Mouse (Mus musculus): Measurements from ENCODE around the gene Rab42.
"Not testable (repeated sequence)": the region's sequence is repeated elsewhere in the genome, so short reads cannot be mapped to it uniquely, and the experiment has no call there.

Rab42 gene

GRCm38 (mm10) chr4:132311209-132311608, 8.0 kb upstream of the Rab42 start:
- no peak for DNase-seq

- DNase-seq = peak in 1 of 2 experiments; percentile 56
These were observed 6.8 kb upstream of the Rab42 start for GRCm38 (mm10) chr4:132309849-132310472.

GRCm38 (mm10) chr4:132309140-132309848, 6.1 kb upstream of the Rab42 start:
- DNase-seq = no peak

DNA sequence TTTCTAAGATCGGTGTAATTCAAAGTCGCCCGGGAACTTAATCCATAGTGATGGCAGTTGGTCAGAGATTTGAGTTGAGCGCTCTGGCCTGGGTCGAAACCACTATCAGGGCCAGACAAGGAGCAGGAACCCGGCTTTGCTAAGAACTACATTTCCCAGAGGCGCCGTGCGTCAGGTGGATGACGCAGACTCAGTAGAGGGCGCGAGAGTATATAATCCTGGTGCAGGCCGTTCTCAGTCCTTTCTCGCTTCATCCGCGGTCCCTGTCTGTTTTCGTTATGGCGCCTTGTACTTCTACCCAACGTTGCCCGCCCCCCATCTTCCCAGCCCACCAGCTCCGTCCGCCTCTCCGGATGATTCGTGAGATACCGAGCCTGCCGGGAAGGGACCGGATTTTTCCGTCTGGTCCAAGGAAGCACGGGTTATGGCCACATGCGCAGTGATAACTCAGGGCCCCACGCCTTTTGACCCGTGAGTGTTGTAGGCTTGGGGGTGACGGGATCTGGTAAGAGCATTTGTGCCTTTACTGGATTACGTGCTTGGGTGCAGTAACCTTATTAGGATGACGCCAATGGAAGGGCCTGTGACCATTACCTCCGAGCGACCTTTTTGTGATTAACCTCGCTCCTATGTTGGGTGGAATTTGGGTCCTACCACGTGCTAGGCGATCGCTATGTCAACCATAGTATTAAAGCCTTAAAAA, 5.4 kb upstream of the Rab42 start:
- DNase-seq = peak; percentile 90 to 92

DNA sequence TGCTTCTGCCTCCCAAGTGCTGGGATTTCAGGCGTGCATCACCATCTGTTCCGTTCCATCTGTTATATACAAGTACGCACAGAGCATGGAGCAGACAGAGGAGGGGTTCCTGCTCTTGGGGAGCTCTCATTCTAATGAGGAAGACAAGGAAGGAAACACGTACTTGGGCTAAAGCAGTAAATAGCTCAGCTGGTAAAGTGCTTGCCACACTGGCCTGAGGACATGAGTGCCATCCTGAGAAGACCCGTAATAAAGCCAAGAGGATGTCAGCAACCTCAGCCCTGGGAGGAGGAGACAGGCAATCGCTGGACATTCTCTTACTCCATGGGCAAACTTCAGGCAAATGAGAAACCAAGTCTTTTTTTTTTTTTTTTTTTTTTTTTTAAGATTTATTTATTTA, 2.8 kb upstream of the Rab42 start:
- DNase-seq = no peak

DNA sequence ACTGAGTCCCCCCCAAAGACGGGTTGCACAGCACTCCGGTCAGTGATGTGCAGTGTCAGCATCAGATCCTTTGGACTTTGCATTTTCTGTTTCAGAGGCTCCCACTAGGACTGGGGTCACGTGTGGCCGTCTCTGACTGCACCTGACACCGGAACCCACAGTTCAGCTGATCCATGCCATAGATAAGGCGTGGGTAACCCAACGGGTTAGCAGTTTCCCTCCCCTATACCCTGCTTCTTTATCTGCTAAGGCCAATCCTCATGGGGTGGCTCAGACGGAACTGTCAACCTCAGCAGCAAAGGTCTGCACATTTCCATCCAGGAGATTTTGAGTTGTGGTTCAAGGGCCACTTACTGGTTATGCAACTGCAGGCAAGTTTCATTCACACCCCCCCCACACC, 2.1 kb upstream of the Rab42 start:
- peak; percentile 61 to 72 for DNase-seq

GRCm38 (mm10) chr4:132303484-132303883, 299 bp upstream of the Rab42 start:
- DNase-seq = not testable (repeated sequence)

DNA sequence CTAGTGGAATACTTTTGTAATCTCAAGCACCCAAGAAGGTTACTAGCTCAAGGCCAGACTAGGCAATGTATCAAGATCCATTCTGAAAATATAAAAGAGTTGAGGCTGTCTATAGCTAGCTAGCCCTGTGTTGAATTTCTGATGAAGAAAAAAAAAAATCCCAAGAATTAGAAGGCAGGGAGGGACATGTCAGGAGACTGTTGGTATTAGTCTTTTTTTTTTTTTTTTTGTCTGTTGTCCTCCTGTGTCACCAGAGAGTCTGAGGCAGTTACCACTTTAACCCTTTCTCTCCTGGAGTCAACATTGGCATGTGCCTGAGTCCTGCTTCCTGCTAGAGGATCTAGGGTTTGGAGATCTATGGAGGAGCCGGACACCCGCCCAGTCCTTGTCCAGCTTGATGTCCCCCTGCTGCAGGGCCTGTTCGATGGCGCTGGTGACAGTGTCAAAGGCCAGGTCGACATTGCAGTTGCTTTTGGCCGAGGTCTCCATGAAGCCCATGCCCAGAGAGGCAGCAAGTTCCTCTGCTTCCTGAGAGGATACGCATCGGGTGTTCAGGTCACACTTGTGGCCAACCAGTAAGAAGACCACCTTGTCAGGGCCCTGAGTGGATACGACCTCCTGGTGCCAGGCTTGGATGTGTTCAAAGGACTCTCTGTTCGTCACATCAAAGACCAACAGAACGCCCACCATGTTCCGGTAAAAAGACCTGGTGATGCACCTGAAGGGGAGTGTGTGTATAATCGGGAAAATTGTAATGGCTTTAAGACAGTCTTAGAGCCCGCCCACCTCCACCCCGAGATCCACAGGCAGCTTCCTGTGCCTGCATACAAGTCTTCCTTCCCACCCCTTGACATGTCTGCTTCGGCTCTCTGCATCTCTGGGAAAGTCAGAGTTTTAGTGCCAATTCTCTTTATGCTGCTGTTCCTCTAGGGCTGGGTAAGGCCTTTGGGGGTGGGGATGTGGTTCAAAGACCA, 933 bp downstream of the Rab42 start:
- no peak for DNase-seq

DNA sequence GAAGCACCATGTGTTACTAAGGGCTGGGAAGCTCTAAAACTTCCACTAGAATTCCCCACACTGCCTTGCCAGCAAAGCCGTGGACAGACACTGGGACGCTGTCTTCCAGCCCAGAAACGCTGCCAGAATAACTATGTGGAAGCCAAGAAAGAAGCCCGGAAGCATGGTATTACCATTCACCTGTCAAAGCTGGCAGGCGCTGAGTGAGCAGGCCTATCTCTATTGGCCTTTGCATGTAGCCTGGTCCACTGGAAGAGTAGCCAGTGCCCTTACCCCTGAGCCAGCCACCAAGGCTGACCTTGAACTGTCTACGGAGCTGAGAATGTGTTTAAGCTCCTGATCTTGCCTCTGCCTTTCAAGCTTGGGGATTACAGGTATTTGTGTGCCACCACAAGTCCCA, 1.7 kb downstream of the Rab42 start:
- DNase-seq = no peak

DNA sequence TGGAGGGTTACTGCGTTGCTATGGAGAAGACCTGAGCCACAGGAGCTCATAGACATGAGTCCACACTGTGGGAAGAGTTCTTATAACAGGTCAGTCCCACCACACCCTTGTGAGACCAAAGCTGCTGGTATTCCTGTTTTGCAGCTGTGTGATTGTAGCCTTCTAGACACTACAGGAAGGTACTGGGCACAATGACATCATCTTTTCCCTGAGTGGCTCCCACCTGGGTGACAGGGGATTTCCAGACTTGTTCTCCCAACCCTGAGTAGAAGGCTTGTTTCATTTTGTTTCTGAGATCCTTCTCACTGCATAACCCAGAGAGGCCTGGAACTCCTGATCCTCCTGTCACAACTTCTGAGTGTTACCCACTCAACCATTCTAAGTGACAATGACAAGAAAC, 3.3 kb downstream of the Rab42 start:
- DNase-seq = no peak

DNA sequence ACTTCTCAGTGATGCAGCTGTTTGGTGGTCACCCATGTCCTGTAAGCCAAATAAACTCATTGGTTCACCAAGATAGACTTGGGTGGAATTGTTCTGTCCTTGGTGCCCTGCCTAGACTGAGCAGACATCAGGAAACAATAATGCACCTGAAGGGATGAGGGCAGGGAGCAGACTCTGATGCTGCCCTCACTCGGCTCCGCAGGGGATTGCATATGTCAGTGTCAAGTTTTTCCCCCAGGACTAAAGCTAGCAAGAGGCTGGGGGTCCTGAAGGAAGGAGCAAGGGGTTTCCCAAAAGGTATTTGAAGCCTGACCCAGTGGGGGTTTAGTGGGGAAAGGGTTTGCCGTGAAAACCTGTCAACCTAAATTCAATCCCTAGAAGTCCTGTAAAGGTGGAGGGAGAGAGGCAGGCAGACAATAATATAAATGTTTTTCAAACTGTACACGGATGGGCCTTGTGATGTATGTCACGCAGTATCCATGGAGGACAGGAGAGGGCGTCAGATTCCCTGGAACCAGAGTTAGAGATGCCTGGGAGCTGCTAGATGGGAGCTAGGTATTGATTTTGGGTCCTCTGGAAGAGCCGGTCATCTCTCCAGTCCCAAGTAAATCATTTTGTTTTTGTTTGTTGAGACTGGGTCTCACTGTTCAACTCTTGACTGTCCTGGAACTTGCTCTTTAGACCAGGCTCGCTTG, 7.3 kb downstream of the Rab42 start:
- DNase-seq = no peak

- DNase-seq = peak in 1 of 2 experiments; percentile 53
These were observed 9.4 kb downstream of the Rab42 start for GRCm38 (mm10) chr4:132293682-132294240.

DNA sequence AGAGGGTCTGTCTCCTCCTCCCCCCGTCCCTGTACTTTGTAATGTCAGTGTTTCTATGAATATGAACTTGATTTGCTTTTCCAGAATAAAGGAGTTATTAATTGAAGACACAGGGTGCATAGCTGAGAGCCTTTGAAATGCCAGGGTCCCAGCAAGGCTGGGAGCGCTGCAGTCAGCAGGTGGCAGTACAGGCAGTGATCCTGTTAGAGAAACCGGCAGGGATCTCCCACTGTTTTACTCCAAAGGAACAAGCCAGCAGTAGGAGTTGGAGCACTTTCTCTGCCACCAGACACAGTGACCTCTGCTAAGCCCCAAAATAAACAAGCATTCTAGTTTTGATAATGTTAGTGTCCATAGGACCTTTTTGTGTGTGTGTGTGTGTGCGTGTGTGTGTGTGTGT, 10.2 kb downstream of the Rab42 start:
- DNase-seq = peak in 1 of 2 experiments; percentile 72

DNA sequence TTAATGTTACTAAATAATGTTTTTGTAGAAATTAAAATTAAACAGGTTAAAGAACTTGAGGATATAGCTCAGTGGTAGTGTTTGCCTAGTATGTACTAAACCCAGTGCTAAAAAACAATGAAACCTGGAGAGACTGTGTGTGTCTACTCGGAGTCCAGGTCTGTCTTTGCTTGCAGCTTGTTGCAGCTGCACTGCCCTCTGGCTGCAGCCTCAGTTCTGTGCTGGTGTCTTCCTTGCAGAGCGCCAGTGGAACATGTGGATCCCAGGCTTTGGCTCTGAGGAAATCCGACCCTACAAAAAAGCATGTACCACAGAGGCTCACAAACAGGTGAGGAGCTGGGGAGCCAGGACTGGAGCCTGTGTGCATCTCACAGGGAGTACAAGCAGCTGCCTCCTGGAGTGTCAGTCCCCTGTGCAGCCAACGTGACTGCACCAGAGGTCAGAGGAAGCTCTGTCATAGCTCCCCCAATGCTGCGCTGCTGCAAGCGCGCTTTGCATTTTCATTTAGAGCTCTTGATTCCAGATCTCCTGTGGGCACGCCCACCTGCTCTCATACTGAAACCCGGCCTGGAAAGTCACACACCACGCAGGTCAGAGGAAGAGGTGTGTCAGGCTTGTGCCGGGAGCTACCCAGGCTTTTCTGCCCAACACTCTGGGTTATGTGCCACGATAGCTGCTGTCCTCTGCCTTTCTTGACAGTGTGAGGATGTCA, 11.4 kb downstream of the Rab42 start:
- no peak for DNase-seq

DNA sequence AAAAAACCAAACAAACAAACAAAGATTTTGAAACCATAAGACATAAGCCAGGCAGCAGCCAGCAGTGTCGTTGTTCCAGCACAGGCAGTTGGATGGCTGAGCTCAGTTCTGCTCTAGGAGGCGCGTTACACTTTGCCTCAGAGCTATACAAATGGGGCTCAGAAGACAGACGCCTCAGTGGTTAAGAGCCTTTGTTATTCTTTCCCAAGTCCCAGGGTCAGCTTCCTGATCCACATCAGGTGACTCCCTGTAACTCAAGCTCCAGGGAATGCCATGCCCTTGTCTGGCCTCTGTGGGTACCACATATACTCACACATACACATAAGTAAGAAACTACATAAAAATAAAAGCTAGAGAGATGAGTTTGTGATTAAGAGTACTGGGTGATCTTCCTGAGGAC, 12.1 kb downstream of the Rab42 start:
- DNase-seq = no peak

DNA sequence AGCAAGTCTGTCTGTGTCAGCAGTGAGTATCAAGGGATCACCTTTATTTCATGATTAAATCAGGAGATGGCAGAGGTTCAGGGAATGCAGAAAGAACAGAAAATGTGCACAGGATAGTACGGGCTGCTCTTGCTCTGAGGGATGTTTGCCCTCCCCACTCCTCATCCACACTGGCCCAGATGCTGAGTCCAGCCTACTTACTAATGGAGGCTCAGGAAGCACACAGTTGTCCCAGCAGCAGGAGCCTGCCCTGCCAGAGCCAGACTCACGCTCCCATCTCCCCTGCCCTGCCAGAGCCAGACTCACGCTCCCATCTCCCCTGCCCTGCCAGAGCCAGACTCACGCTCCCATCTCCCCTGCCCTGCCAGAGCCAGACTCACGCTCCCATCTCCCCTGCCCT, 14.3 kb downstream of the Rab42 start:
- not testable (repeated sequence) for DNase-seq

- DNase-seq = no peak
These were observed 27.2 kb downstream of the Rab42 start for GRCm38 (mm10) chr4:132275949-132276348.

DNA sequence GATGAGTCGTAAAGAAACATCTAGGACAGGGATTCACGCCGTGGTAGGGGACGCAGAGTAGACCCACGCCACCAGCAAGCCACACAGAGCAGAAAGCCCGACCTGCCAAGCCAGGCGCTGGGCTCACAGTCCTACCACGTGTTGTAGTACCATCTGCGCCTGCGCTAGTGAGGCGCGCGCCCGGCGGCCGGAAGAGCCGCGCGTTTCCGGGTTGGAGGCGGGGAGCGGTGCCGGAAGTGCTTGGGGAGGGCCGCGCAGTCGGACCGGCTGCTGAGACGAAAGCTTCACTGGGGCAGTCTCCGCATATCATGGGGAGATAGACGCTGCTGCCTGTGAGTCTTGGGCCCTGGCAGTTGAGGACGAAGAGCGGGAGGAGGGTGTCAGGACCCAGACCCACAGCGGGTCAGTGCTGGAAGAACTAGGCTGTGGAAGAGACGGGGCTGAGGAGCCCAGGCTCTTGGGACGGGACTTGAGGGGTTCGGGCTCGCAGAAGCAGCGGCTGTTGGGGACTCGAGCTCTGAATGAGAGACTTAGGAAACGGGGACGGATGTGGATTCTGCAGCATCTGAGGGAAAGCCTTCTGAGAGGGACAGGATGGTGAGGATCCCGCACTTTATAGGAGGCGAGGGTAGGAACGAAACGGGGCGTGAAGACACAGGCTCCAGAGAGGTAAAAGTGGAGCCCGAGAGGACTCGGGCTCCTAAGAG, 28.9 kb downstream of the Rab42 start, which contains the start of gene Taf12:
Gene Taf12 (plus strand): TSS at position 220 of the 707 bp plus-strand sequence.
- DNase-seq = peak; percentile 91 to 92

DNA sequence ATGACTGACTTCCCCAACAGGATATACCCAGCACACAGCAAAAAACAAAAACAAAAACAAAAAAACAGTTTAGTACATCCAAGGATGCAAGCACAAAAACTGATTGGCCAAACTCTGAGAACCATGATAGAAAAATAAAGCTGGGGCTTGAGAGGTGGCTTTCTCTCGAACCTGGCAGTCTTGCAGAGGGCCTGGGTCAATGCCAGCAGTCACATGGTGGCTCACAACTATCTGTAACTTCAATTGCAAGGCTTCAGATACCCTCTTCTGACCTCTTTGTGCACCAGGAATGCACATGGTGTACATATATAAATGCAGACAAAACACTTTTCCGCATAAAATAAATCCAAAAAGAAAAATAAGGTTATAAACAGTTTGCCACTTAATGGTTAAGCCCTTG, 30.0 kb downstream of the Rab42 start:
- no peak for DNase-seq

Data from kidney, adult 8-10 months (tissue).